Mouse (Mus musculus): Measurements from ENCODE around the gene Dcpp1.
"Not testable (repeated sequence)": the region's sequence is repeated elsewhere in the genome, so short reads cannot be mapped to it uniquely, and the experiment has no call there.

DNA sequence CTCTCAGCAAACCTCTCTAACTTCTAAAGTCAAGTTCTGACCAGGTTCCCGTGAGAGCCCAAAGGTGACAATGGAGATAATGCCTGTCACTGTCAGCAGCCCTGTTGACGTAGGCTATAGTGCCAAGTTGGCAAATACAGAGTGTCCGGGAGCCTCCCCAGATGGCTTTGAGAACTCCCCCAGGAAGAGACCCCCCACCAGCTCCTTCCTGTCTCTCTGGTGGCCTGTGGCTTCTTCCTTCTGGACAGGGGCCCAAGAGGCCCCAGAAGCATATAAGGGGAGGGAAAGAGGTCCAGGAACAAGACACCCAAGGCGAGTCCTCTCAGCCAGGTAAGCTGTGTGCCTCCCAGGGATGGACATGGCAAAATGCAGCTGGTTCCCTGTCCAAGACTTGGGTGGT, 36.5 kb downstream of the Dcpp1 start, which contains the start of gene Dcpp3:
- not testable (repeated sequence) for TF ChIP-seq CTCF (IDR thresholded peaks at IDR 0.05; ENCODE audit: control insufficient read depth, insufficient read depth, low read length); POLR2A (IDR thresholded peaks at IDR 0.05; ENCODE audit: borderline replicate concordance, control insufficient read depth, low read depth, low read length)
